Mouse (Mus musculus): ENCODE measurements around the gene Apol8.
"Not testable (repeated sequence)": the region's sequence is repeated elsewhere in the genome, so short reads cannot be mapped to it uniquely, and the experiment has no call there.

DNA sequence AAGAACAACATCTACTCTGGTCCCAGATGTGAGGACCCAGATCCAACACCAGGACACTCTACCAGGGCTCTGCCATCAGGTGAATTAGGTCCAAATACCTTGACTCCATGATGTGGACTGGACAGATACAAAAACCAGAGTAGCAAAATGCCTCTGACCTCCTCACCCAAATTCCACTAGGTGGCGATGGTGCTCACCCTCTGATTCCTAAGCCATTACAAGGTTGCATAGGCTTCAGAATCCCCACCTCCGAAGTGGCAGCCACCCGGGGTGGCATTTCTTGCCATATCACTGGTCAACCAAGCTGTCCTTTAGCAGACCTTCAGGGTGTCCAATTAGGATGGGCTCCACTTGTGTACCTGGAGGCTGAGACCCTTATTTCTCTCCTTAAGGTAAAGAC is 29.7 kb downstream of the Apol8 start:
- not testable (repeated sequence) for TF ChIP-seq CTCF (IDR thresholded peaks at IDR 0.05; ENCODE audit: control insufficient read depth, insufficient read depth, insufficient replicate concordance, low read depth, low read length); POLR2A (IDR thresholded peaks at IDR 0.05; ENCODE audit: control insufficient read depth, low read depth, low read length)

Data from testis, adult 2 months (tissue).